Mouse (Mus musculus) megakaryocyte, embryonic 14.5 days (primary cell): ENCODE data around the gene Mybph.

ENCODE experiments used
- FLI1 ChIP-seq: IDR thresholded peaks from 2 replicates; pipeline ENCODE4 v1.6.1; 2012; ENCODE audit warnings: low read length, inconsistent platforms, mixed read lengths
- GATA1 ChIP-seq: IDR thresholded peaks from 3 replicates; pipeline ENCODE4 v1.6.1; 2012; ENCODE audit warnings: mixed read lengths, low read length, inconsistent platforms, borderline replicate concordance

DNA sequence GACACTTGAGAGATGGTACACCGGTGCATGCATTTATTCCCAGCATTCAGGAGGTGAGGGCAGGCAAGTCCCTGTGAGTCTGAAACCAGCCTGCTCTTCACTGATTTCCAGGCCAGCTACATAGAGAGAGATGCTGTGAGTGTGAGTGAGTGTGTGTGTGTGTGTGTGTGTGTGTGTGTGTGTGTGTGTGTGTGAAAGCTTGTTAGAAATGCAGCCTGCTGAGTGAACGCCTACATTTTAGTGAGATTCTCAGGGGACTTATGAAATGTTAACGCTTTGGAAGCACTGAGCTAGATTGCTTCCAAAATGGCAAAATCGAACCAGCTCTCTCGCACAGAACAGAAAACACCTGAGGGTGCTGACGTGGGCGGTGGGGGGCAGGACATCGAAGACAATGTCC lies 47.2 kb upstream of the Mybph start:
- no peak for TF ChIP-seq GATA1
- no peak for TF ChIP-seq FLI1
